Mouse (Mus musculus) cerebellum, adult 18-20 months (tissue): ENCODE results near the gene Tmem255a.

Source experiments
- DNase-seq, 2 experiments: peaks; one replicate each; pipeline ENCODE4 v3.0.0; 2021

The Tmem255a gene

GRCm38 (mm10) chrX:38165315-38165714 lies 86.9 kb downstream of the Tmem255a start:
- no peak for DNase-seq

DNA sequence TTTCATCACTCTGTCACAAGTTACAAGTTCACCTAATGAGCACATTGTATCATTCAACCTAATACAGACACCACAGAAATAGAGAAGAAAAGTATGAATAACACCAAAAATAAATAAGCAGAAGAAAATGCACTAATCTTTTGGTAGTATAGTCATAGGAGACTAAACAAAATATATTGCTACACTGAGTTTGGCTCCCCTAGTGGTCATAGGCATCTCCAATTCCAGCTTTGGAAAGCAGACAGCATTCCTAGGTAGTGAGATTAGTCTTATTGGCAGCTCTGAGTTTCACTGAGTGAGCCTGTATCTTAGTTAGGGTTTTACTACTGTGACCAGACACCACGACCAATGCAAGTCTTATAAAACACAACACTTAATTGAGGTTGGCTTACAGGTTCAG lies 93.1 kb downstream of the Tmem255a start:
- no peak for DNase-seq
